Comparison of ENCODE assay signal across 30 mouse cellular contexts in genomic region chr14:33931853-33932252, GRCm38 (mm10). TPM values are rescaled to one million over a fixed set of nuclear protein-coding genes. Genes with fewer than 3 reads are reported as not detected.
DNase-seq lines count a peak whose midpoint lies in the region; ATAC-seq and TF ChIP-seq lines count a peak whose summit lies in the region.
"Had no signal": no experiment of that assay in that cellular context is flagged by ENCODE, and none has a peak within 500 bp of the region (broad histone marks: within the 10 kb centered on the region; RNA-seq: fewer than 3 reads in every experiment).

No protein-coding gene starts in this region.

- TF ChIP-seq CTCF in testis, adult 2 months (IDR thresholded peaks at IDR 0.05; ENCODE audit: control insufficient read depth, insufficient read depth, insufficient replicate concordance, low read depth, low read length) = no peak

- no peak overlapping the region for H3K4me2 ChIP-seq in embryonic facial prominence, embryonic 11.5 days (ENCODE audit: low read depth, low read length)
- H3K4me2 ChIP-seq in hindbrain, embryonic 12.5 days (replicated peaks) = no peak overlapping the region
- H3K4me2 ChIP-seq: embryonic facial prominence, embryonic 15.5 days; forebrain, embryonic 12.5 days; hindbrain, embryonic 13.5 days; limb, embryonic 12.5 days; liver, embryonic 11.5 days; midbrain, embryonic 12.5 days had no signal

- peaks cover 2% of the 10 kb centered on the region; the same call in 1 of the 2 replicates for H3K27me3 ChIP-seq in embryonic facial prominence, embryonic 11.5 days (ENCODE audit: control insufficient read depth, insufficient read depth, low read length)
- H3K27me3 ChIP-seq in embryonic facial prominence, embryonic 10.5 days (replicated peaks; ENCODE audit: low read depth, poor library complexity, severe bottlenecking) = peaks cover 87% of the 10 kb centered on the region
- peaks cover 11% of the 10 kb centered on the region for H3K27me3 ChIP-seq in hindbrain, embryonic 12.5 days
- H3K27me3 ChIP-seq in hindbrain, embryonic 10.5 days (ENCODE audit: insufficient read depth, poor library complexity, severe bottlenecking) = peaks cover 44% of the 10 kb centered on the region
- no peaks in the 10 kb centered on the region for H3K27me3 ChIP-seq in testis, adult 2 months (ENCODE audit: control insufficient read depth, insufficient read depth, low read length)

- no peak for DNase-seq in embryonic facial prominence, embryonic 11.5 days (ENCODE audit: low spot score)
- no peak for DNase-seq in embryonic facial prominence, embryonic 10.5 days (ENCODE audit: low spot score)
- no peak for DNase-seq in hindbrain, embryonic 10.5 days (ENCODE audit: low spot score)
- DNase-seq in testis, postnatal 14 days (ENCODE audit: low spot score) = no peak
- no peak for DNase-seq in lung, postnatal 4 days
- DNase-seq: adrenal gland, postnatal 25 days; cerebellum, adult 11-12 months; cerebellum, adult 9-11 months; forebrain, postnatal 0 days; heart, postnatal 10 days; kidney, adult 9 months; kidney, postnatal 14 days; layer of hippocampus, adult 9-11 months; lung, postnatal 36 days; right cerebral cortex, postnatal 25 days had no signal

- 55% methylated on average over 17 of the region's 17 CpGs for WGBS in embryonic facial prominence, embryonic 11.5 days
- 66% methylated on average over 17 of the region's 17 CpGs for WGBS in embryonic facial prominence, embryonic 10.5 days
- 59% methylated on average over 17 of the region's 17 CpGs for WGBS in hindbrain, embryonic 12.5 days
- WGBS in hindbrain, embryonic 10.5 days = 56% methylated on average over 17 of the region's 17 CpGs

- H3K36me3 ChIP-seq in embryonic facial prominence, embryonic 11.5 days (replicated peaks; ENCODE audit: control insufficient read depth, insufficient read depth, low read depth, low read length) = no peaks in the 10 kb centered on the region
- no peaks in the 10 kb centered on the region for H3K36me3 ChIP-seq in embryonic facial prominence, embryonic 10.5 days (replicated peaks)
- H3K36me3 ChIP-seq in hindbrain, embryonic 12.5 days = no peaks in the 10 kb centered on the region
- H3K36me3 ChIP-seq in hindbrain, embryonic 10.5 days = no peaks in the 10 kb centered on the region
- no peaks in the 10 kb centered on the region for H3K36me3 ChIP-seq in testis, adult 2 months (ENCODE audit: control insufficient read depth, insufficient read depth, low read length)
- H3K36me3 ChIP-seq: embryonic facial prominence, embryonic 15.5 days; forebrain, embryonic 12.5 days; hindbrain, embryonic 13.5 days; midbrain, embryonic 12.5 days had no signal

- no peak overlapping the region for H3K4me3 ChIP-seq in embryonic facial prominence, embryonic 11.5 days (ENCODE audit: low read depth, low read length)
- H3K4me3 ChIP-seq in embryonic facial prominence, embryonic 10.5 days = no peak overlapping the region
- no peak overlapping the region for H3K4me3 ChIP-seq in hindbrain, embryonic 12.5 days
- H3K4me3 ChIP-seq in hindbrain, embryonic 10.5 days = no peak overlapping the region
- peak overlapping the region; percentile 30; the same call in 1 of the 2 replicates for H3K4me3 ChIP-seq in testis, adult 2 months (ENCODE audit: control insufficient read depth, low read depth, low read length)
- H3K4me3 ChIP-seq: embryonic facial prominence, embryonic 15.5 days; forebrain, embryonic 12.5 days; hindbrain, embryonic 13.5 days; limb, embryonic 12.5 days; megakaryocyte, embryonic 14.5 days; midbrain, embryonic 12.5 days; myocyte had no signal

- no peak overlapping the region for H3K27ac ChIP-seq in embryonic facial prominence, embryonic 11.5 days (replicated peaks; ENCODE audit: low read depth, low read length)
- no peak overlapping the region for H3K27ac ChIP-seq in embryonic facial prominence, embryonic 10.5 days (replicated peaks)
- no peak overlapping the region for H3K27ac ChIP-seq in hindbrain, embryonic 12.5 days
- H3K27ac ChIP-seq in hindbrain, embryonic 10.5 days = no peak overlapping the region
- H3K27ac ChIP-seq in testis, adult 2 months (ENCODE audit: control insufficient read depth, insufficient read depth, low read depth, low read length) = no peak overlapping the region
- H3K27ac ChIP-seq: embryonic facial prominence, embryonic 15.5 days; forebrain, embryonic 12.5 days; hindbrain, embryonic 13.5 days; limb, embryonic 12.5 days; midbrain, embryonic 12.5 days had no signal

- ATAC-seq in embryonic facial prominence, embryonic 11.5 days (replicated peaks; ENCODE audit: insufficient number of reproducible peaks, low FRiP score, low TSS enrichment, low read depth) = 0 out of 2 replicates have a peak, but pooled peaks have one; percentile 35
- ATAC-seq in hindbrain, embryonic 12.5 days (ENCODE audit: low FRiP score) = 0 out of 2 replicates have a peak, but pooled peaks have one; percentile 23
- ATAC-seq: activated CD4-positive, CD25-positive, alpha-beta regulatory T cell, adult 4 months; forebrain, postnatal 0 days; intestine, embryonic 16.5 days had no signal

- no peak for TF ChIP-seq POLR2A in testis, adult 2 months (IDR thresholded peaks at IDR 0.05; ENCODE audit: control insufficient read depth, low read depth, low read length)

- no peaks in the 10 kb centered on the region for H3K9me3 ChIP-seq in embryonic facial prominence, embryonic 11.5 days (replicated peaks; ENCODE audit: control insufficient read depth, low read length)
- H3K9me3 ChIP-seq in embryonic facial prominence, embryonic 10.5 days = no peaks in the 10 kb centered on the region
- H3K9me3 ChIP-seq in hindbrain, embryonic 12.5 days (replicated peaks) = no peaks in the 10 kb centered on the region
- H3K9me3 ChIP-seq in hindbrain, embryonic 10.5 days = no peaks in the 10 kb centered on the region
- H3K9me3 ChIP-seq: embryonic facial prominence, embryonic 15.5 days; forebrain, embryonic 12.5 days; hindbrain, embryonic 13.5 days; limb, embryonic 12.5 days; megakaryocyte, embryonic 14.5 days; midbrain, embryonic 12.5 days had no signal

- H3K4me1 ChIP-seq in embryonic facial prominence, embryonic 11.5 days (ENCODE audit: control insufficient read depth, insufficient read depth, low read length) = no peaks in the 10 kb centered on the region
- H3K4me1 ChIP-seq in embryonic facial prominence, embryonic 10.5 days = peaks cover 3% of the 10 kb centered on the region
- no peaks in the 10 kb centered on the region; the same call in 1 of the 2 replicates for H3K4me1 ChIP-seq in hindbrain, embryonic 12.5 days
- 0 out of 2 replicates have a peak, but pooled peaks cover 6% of the 10 kb centered on the region for H3K4me1 ChIP-seq in hindbrain, embryonic 10.5 days (replicated peaks)
- peaks cover 7% of the 10 kb centered on the region; the same call in 1 of the 2 replicates for H3K4me1 ChIP-seq in testis, adult 2 months (ENCODE audit: control insufficient read depth, insufficient read depth, low read length)
- H3K4me1 ChIP-seq: forebrain, embryonic 12.5 days; hindbrain, embryonic 13.5 days; megakaryocyte, embryonic 14.5 days; midbrain, embryonic 12.5 days had no signal

- no peak overlapping the region for H3K9ac ChIP-seq in embryonic facial prominence, embryonic 11.5 days (replicated peaks; ENCODE audit: low read length)
- H3K9ac ChIP-seq in hindbrain, embryonic 12.5 days = 0 out of 2 replicates have a peak overlapping the region, but pooled peaks have one; percentile 2
- H3K9ac ChIP-seq: embryonic facial prominence, embryonic 15.5 days; forebrain, embryonic 12.5 days; forebrain, postnatal 0 days; hindbrain, embryonic 13.5 days; limb, embryonic 12.5 days; midbrain, embryonic 12.5 days had no signal

RNA-seq across cellular contexts. Expression of gene Gdf10, which starts 8.5 kb away (rescaled TPM):
- 3.6 and 3.9 TPM in 2 replicates for polyA plus RNA-seq in embryonic facial prominence, embryonic 11.5 days (2014; fragmentation: Nextera tagmentation; extraction: Ambion mirVana)
- polyA plus RNA-seq in embryonic facial prominence, embryonic 10.5 days (2016; fragmentation: Nextera tagmentation; extraction: Ambion mirVana) = 0.83 and 0.92 TPM in 2 replicates
- polyA plus RNA-seq in hindbrain, embryonic 12.5 days (2016; fragmentation: Nextera tagmentation; extraction: Ambion mirVana) = 17.8 and 23.7 TPM in 2 replicates
- polyA plus RNA-seq in hindbrain, embryonic 10.5 days (2016; fragmentation: Nextera tagmentation; extraction: Ambion mirVana) = 3.8 and 5.6 TPM in 2 replicates
- 0.26 and 1.3 TPM in 2 replicates for polyA plus RNA-seq in testis, adult 2 months (2012; rRNA removed)
- polyA plus RNA-seq: activated CD4-positive, CD25-positive, alpha-beta regulatory T cell, adult 4 months; myocyte had no signal

RNA-seq across cellular contexts. Expression of gene Gdf2, which starts 9.0 kb away (rescaled TPM):
- polyA plus RNA-seq in embryonic facial prominence, embryonic 11.5 days (2014; fragmentation: Nextera tagmentation; extraction: Ambion mirVana) = not detected in 2 replicates
- polyA plus RNA-seq in embryonic facial prominence, embryonic 10.5 days (2016; fragmentation: Nextera tagmentation; extraction: Ambion mirVana) = not detected in 2 replicates
- 0.06 TPM in 1 of 2 replicates, not detected in the other for polyA plus RNA-seq in hindbrain, embryonic 12.5 days (2016; fragmentation: Nextera tagmentation; extraction: Ambion mirVana)
- not detected in 2 replicates for polyA plus RNA-seq in hindbrain, embryonic 10.5 days (2016; fragmentation: Nextera tagmentation; extraction: Ambion mirVana)
- polyA plus RNA-seq in testis, adult 2 months (2012; rRNA removed) = not detected in 2 replicates
- polyA plus RNA-seq: activated CD4-positive, CD25-positive, alpha-beta regulatory T cell, adult 4 months; embryonic facial prominence, embryonic 15.5 days; forebrain, embryonic 12.5 days; hindbrain, embryonic 13.5 days; limb, embryonic 12.5 days; midbrain, embryonic 12.5 days; midbrain, postnatal 0 days; myocyte had no signal

RNA-seq across cellular contexts. Expression of gene Rbp3, which starts 21.9 kb away (rescaled TPM):
- polyA plus RNA-seq in embryonic facial prominence, embryonic 11.5 days (2014; fragmentation: Nextera tagmentation; extraction: Ambion mirVana) = not detected in 2 replicates
- polyA plus RNA-seq in embryonic facial prominence, embryonic 10.5 days (2016; fragmentation: Nextera tagmentation; extraction: Ambion mirVana) = 0.05 TPM in 1 of 2 replicates, not detected in the other
- polyA plus RNA-seq in hindbrain, embryonic 12.5 days (2016; fragmentation: Nextera tagmentation; extraction: Ambion mirVana) = not detected in 2 replicates
- polyA plus RNA-seq in hindbrain, embryonic 10.5 days (2016; fragmentation: Nextera tagmentation; extraction: Ambion mirVana) = not detected in 2 replicates
- 0.02 TPM in 2 replicates for polyA plus RNA-seq in testis, adult 2 months (2012; rRNA removed)
- polyA plus RNA-seq: activated CD4-positive, CD25-positive, alpha-beta regulatory T cell, adult 4 months; embryonic facial prominence, embryonic 15.5 days; forebrain, embryonic 12.5 days; hindbrain, embryonic 13.5 days; intestine, embryonic 16.5 days; limb, embryonic 12.5 days; lung, embryonic 16.5 days had no signal

RNA-seq across cellular contexts. Expression of gene Zfp488, which starts 46.7 kb away (rescaled TPM):
- 0.43 and 0.56 TPM in 2 replicates for polyA plus RNA-seq in embryonic facial prominence, embryonic 11.5 days (2014; fragmentation: Nextera tagmentation; extraction: Ambion mirVana)
- polyA plus RNA-seq in embryonic facial prominence, embryonic 10.5 days (2016; fragmentation: Nextera tagmentation; extraction: Ambion mirVana) = 0.20 and 0.40 TPM in 2 replicates
- polyA plus RNA-seq in hindbrain, embryonic 12.5 days (2016; fragmentation: Nextera tagmentation; extraction: Ambion mirVana) = 0.25 and 0.34 TPM in 2 replicates
- 0.16 and 0.45 TPM in 2 replicates for polyA plus RNA-seq in hindbrain, embryonic 10.5 days (2016; fragmentation: Nextera tagmentation; extraction: Ambion mirVana)
- 0.46 and 0.55 TPM in 2 replicates for polyA plus RNA-seq in testis, adult 2 months (2012; rRNA removed)
- polyA plus RNA-seq: activated CD4-positive, CD25-positive, alpha-beta regulatory T cell, adult 4 months; liver, embryonic 16.5 days; lung, embryonic 16.5 days; myocyte had no signal
